Mouse (Mus musculus): ENCODE measurements at regions not wholly inside any gene's neighbourhood (a gene's known extent, or its start where the extent isn't known, plus 50 kb on each side); places are given as distances from the start of the nearest gene placed in this dataset.

DNA sequence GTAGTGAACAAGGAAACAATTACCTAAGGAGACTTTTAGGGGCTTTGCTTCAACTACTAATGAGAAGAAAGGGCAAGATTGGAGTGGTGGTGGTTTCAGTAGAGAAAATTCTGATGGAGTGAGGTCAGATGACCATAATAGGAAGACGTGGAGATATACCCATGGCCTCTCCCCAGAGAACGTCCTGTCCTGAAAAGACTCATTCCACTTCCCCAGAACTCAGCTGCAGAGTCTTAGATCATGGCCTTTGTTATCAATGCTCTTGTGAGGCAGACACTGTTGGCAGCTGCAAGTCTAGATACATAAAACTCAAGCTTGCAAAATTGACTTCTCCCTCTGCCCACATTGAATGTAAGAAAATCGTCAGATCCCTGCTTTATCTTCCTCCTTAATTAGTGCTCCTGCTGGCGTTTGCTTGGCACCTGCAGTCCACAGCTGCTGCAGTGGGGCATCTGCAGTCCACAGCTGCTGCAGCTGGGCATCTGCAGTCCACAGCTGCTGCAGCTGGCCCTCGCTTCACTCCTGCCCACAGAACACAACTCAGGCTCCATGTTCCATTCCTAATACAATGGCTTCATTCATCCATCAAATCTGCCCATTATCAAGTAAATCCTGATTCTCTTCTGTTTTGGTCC is 162.5 kb downstream of the Cxcl12 start:
- in situ Hi-C loops (cut with MboI, MseI), result no loop called here

DNA sequence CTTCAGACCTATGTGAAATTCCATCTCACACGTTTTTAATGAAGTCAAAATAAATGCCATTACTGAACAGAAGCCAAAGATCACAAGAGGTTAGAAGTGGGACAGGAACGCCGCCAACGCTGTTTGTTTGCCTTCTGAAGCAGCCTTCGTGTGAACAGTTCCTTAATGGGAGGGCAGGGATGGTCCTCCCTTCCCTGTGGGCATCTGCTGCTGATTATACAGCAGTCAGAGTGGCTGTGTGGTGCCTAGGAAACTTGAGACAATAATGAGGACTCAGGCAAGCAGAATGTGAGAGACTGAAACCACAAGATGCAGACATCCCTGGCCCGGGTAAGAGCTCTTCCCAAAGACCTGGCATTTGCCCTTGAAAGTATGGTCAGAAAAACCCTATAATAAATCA is 164.3 kb downstream of the Cxcl12 start:
- in situ Hi-C loops (cut with MboI, MseI), result no loop called here

DNA sequence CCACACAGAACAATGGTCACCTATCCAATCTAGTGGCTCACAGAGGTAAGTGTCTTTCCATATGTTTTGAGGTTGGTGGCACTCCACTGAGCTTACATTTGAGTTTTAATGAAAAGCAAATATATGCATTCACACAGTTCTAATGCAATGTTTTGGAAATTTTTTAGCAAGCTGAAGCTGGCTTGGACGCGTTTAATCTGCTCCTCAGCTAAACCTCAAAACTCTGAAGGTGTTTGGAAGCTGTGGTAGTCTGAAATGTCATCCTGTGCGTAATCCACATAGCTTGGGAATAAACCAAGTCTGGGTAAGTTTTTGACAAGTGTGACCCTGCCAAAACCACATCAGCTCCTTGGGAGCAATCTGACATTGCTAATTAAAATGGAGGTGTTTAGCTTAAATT is 173.8 kb downstream of the Cxcl12 start:
- in situ Hi-C loops (cut with MboI, MseI), result no loop called here

DNA sequence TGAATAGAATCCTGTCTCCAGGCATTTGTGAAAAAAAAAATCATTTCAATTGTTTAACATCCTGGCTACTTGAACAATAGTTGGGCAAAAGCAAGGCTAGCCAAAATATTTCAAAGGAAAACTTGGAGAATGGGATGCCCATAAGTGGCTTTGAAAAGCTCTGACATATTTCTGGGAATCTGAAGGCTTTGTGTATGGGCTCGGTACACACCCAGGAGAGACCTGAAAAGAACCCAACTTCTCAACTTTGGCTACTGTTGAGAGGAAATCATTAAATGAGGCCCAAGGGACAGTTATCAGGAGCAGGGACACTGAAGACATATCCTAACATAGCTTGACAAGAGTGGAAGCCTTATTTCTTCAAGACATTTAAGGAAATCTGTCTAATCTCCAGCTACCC is 179.0 kb downstream of the Cxcl12 start:
- in situ Hi-C loops (cut with MboI, MseI), result no loop called here

DNA sequence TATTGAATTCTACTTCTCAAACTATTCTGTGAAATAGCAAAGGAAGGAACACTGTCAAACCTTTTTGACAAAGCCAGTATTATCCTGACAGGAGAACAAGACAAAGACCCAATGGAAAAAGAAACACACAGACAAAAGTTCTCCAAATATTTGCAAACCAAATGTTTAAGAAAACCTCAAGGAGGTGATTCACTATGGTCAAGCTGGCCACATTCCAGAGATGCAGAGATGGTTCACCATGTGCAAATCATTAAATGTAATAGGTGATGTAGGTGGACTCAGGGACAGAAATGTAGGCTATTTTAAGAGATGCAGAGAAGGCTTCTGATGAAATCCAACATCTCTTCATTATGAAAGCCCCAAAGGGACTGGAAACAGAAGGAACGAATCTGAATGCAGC is 183.5 kb downstream of the Cxcl12 start:
- in situ Hi-C loops (cut with MboI, MseI), result no loop called here

DNA sequence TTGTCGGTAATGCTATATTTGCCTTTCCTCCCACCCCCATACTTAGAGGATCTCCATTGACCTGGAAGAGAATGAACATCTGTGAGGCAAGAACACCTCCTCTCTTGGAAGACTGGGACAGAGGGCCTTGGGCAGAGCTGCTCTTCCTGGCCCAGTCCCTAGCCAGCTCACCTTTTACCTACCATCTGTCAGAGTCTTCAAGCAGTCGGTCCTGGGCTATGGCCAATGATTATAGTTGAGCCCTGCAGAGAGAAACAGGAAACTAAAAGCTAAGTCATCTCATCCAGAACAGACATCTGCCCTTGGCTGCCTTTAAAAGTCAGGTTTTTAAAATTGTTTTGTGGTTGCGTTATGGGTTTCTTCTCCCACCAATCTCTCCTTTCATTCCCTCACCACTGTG is 184.8 kb downstream of the Cxcl12 start:
- in situ Hi-C loops (cut with MboI, MseI), result no loop called here

DNA sequence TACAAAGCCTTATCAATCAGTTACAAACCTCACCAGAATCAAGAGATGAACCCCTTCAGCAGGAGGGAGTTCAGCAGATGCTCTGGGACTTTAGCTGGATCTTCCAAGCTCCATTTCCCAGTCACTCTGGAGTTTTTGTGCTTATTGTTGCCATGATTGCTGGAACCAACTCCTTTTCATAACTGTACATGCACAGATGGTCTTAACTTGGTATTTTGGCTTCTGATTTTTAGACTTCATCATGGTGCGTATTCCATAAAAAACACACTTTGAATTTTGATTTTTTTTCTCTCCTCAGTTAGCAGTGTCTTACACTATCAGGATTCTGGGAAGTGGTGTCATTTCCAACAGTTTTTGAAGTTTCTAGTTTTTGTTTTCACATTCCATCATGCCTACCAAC is 187.8 kb downstream of the Cxcl12 start:
- in situ Hi-C loops (cut with MboI, MseI), result no loop called here

DNA sequence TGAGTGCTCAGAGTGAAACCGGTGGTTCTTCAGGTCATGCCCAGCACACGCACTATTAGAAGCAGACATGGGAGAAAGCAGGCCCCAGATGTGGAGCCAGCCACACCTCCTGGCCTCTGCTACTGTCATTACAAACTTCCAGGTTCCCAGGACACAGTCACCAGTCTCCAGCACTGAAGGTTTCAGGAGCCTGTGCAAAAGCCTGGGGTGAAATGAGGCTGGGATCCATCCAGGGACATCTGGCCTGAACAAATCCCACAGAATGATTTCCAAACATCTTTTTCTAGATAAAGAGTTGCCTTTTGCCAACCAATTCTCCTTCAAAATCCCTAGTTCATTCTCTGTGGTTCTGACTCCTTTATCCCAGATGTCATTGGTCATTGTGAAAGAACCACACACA is 191.1 kb downstream of the Cxcl12 start:
- in situ Hi-C loops (cut with MboI, MseI), result no loop called here

DNA sequence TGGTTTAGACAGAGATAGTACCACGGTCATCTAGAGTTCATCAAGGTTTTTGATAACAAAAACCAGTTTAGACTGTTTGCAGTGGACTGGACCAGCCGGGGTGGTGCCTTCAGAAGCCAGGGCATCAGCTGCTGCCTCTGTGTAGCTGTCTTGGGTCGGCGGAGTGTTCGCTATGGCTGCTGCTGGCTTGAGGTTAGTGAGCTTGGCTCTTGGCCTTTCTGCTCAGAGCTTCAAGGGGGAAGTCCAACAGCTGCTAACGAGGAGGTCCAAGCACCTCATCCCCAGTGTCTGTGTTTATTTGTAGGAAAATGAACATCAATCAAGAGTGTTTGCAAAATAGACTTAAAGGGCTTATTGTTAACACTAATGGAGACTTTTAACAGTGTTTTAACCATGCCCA is 198.2 kb downstream of the Cxcl12 start:
- in situ Hi-C loops (cut with MboI, MseI), result no loop called here

DNA sequence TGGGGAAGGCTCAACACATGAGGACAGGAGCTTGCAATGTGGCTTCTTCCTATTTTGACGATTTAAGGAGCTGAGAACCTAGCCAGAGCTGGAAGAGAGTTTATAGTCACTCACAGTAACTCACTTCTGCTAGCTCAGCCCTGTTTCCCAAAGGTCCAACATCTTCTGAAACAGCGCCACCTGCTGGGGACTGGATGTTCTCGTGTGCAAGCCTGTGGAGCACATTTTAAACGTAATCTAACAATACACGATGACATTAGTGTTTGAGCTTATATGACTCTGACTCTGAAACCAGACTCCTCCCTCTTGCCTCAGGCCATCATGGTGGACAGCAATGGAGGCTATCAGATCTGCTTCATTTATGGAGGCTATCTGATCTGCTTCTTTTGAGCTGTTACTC is 207.7 kb downstream of the Cxcl12 start:
- in situ Hi-C loops (cut with MboI, MseI), result no loop called here

DNA sequence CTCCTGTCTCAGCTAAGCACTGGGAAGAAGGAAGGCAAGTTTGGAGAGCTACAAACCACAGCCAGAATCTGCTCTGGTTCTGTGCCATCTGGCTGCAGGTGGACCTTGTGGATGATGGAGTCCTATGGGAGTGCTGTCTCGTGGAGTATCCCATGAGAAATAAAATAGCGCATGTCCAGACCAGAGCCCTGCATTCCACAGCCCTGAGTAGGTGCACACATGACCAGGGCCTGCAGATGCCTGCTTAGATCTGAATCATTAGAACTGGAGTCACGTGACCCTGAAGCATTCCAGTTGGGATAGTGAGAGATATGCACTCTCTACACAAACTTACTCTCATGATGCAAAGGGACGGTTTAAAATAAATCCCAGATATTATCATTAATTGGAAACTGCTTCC is 211.6 kb downstream of the Cxcl12 start:
- in situ Hi-C loops (cut with MboI, MseI), result no loop called here

DNA sequence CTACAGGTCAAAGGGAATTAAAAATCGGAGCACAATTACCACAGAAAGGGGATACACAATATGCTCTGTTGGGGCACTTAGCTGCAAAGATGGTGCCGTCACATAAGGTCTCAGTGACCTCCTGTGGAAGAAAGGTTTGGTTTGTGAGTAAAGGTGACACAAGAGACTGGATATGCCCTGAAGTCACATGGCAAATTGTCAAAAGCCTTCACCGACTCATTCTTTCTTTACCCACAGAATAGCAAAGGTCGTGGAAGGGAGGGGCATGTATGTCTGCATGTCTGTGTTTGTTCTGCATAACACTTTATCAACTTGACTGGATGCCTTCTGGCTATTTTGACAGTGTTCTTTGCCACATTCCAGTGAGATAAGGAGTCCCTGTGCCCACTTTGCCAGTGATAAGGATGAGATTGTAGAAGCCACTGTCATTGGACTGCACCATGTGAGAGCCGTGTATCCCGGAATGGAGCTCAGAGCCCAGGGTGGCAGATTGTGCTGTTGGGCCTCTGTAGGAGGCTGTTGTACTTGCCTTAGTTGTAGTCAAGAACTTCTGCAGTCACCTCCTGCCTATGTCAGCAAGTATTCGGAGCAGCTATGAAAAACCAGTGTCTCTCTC is 222.0 kb downstream of the Cxcl12 start:
- in situ Hi-C loops (cut with MboI, MseI), result no loop called here

DNA sequence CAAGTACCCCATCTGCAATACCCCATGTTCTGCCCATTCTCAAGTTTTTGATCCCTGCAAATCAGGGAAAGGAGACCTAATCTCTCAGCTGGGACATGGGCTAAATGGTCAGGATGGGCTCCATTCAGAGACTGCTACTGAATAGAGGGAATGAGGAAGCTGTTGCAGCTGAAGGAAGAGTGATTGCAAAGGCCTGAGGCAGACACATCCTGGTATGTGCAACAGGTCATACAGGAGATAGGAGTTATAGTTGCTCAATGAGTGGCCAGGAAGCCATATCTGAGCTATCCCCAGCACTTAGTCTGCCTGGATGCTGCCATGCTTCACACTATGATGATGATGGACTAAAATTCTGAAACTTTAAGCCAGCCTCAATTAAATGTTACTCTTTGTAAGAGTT is 225.1 kb downstream of the Cxcl12 start:
- in situ Hi-C loops (cut with MboI, MseI), result no loop called here

DNA sequence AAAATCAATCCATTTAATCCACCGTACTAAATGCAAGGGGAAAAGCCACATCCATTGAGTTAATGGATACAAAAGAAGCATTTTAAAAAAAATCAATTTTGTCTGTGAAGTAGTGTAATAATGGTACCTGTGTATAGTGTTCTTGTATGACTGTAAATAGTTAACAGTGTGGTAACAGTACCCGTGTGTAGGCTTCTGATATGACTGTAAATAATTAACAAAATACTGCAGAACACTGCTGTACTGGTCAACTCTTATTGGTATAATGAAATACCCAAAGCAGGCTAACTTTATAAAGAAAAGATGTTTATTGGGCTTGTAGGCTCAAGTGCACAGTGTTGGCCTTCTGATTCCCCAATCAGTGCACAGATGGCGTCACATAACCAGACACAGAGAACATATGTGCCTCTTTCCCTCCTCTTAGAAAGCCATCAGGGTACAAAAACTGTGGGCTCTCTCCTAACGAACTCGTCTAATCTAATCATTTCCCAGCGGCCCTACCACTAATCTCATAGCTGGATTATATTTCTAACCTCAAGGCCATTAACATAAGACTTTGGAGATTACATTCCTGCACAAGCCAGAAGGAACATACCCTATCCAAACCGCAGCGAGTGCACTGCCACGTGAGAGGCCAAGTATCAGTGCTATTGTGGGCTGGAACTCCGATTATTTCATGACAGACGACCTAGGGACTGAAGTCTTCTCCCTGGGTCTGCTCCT is 237.4 kb downstream of the Cxcl12 start:
- in situ Hi-C loops (cut with MboI, MseI), result no loop called here

DNA sequence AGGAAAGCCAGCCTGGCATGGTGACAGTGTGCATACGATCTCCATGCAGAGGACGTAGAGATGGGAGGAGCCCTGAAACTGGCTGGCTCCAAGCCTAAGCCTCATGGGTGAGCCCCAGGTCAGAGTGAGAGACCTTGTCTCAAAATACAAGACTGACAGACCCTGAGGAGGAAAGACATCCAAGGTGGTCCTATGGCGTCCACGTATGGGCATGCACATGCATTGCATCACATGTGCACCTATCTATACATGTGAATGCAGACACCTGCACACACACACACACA is 237.9 kb downstream of the Cxcl12 start:
- in situ Hi-C loops (cut with MboI, MseI), result no loop called here

DNA sequence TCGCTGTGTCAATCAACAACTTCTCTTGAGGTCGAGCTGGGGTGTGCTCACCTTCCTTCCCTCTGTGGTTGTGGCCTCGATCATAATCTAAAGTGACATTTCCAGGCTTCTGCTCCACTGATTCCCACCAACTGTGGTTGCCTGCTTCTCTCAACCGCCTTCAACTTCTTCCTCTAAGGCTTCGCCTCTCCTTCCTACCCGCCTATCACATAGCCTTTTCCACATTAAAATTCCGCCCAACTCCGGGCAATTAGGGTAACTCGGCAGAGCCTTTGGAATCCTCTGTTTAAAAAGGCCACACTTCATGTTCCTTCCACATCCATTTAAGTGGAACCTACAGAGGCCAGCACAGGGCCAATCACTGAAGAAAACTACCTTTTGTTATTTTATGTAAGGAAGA is 238.4 kb downstream of the Cxcl12 start:
- in situ Hi-C loops (cut with MboI, MseI), result no loop called here

DNA sequence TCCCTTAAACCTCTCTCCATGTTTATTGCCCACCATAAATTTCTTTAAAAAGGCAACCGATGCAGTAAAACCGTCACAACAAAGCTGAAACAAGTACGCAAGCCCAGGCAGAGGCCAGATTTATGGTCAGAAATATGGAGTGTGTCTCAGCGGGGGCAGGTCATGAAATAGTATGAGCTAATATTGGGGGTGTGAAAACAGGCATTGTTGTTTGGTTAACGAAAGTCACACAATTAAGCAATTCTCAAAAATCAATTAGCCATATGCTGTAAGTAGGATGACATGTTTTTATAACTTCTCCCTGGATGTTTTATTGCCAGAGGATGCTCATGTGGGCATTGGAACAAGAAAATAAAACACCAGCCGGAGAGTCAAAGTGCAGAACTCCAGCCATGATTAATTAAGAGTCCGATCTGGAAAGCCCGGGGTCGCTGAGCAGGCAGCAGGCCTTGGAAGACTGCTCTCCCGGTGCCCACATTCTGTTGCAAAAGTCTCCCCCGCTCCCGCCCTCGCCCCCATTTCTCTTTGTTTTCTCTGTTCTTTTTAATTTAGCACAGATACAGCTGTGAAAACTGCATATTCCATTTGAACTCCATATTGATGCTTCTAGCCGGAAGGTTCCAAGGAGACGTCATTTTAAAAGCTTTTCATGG is 239.0 kb downstream of the Cxcl12 start:
- in situ Hi-C loops (cut with MboI, MseI), result no loop called here

DNA sequence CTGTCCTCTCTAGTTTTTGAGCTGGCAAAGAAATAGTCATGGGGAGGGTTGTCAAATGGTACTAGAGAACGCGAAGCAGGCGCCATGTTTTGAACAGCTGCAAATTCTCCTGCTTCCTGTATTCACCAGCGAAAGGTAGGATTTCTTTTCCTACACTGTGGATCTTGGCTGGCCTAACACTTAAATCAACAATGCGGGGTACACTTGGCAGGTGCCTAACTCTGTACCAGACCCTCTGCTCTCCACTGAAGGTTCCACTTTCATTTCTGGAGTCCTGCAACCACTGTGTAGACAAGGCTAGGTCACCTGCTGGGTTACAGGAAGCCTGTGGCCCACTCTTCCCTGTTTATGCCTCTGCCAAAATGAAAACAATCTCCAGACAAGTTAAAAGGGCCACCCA is 239.6 kb downstream of the Cxcl12 start:
- in situ Hi-C loops (cut with MboI, MseI), result no loop called here

DNA sequence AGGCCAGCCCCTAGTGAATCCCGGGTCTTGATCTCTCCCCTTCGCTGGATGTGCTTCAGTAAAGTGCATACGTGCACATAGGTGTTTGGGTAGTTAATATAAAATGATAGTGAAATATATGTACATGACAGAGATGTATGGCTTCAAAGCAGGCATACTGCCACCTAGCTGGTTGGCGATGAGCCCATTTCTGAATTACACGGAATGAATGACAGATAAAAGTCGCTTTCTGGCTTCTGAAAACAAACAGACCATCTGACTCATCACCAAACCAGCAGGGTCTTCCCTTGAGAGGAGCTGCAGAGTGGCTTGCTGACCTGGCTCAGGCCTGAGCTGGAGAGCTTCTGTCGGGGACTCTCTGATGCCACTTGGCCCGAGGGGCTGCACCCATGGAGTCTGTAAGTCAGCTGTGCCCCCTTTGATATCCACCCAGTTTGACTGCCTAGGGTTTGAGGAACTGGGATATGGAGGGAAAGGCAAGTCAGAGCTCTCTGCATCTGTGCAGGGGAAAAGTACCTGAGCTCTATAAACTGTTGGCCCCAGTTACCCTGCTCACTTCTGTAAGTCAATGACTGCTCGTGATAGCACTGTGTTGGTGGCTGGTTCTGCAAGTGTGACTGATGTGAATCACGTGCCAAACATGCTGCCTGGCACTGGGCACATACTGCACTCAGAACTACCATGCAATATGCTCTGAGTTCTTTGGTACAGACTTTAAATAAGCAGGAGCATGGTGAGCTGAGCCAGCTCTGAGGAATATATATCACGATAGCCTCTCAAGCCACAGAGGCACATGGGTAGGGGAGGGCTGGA is 240.8 kb downstream of the Cxcl12 start:
- in situ Hi-C loops (cut with MboI, MseI), result no loop called here

DNA sequence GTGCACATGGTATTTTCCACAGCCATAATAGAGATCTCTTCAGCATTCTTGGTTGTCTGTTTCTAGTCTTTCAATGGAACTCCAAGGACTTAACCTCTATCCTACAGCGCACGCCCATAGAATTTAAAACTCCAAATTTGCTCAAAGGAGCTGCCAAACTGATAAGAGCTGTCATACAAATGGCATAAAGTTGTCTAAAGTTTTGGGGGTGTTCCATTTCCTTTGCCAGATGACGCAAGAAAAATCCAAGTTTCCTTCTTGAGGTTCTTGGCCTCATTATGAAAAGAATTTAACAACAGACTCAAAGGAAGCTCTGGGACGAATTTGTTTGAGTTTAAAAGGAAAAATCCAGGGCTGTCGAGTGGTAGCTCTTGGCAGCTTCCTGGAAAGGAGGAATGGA is 246.6 kb downstream of the Cxcl12 start:
- in situ Hi-C loops (cut with MboI, MseI), result no loop called here

DNA sequence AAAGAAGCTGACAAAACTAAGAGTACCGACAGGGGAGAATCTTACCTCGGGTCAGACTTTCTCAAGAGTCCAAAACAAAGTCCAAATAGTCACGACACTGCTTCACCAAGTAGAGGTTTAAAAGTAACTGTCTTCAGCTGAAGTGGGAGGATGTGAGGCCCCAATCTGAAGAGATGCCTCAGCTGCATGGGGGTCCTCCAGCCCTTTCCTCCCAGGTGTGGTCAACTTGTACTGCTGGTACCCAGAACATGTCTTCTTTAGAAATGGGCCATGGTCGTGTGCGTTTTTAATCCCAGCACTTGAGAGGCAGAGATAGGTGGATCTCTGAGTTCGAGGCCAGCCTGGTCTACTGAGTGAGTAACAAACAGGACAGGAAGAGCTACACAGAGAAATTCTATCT is 247.6 kb downstream of the Cxcl12 start:
- in situ Hi-C loops (cut with MboI, MseI), result no loop called here

DNA sequence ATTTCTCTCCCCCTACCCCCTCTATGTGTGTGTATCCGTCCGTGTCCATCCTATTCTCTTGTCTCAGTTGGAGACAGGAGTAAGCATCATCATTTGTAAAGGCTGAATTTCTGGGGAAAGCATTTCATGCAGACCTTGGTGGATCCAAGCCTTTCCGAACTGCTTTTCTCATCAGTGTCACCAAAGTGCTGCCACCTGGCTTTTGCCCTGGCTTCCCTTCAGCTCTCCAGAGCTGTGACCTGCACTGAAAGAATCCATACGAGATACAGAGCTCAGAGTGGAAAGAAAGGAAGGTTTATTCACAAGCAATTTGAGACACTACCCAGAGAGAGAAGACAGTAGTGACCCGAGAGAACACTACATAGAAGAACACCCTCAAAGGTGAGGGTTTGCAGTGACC is 248.1 kb downstream of the Cxcl12 start:
- in situ Hi-C loops (cut with MboI, MseI), result no loop called here

All from T-helper 2 cell (primary cell).